Mouse (Mus musculus) intestine, postnatal 0 days (tissue): ENCODE measurements around the gene Celsr2. TPM values are rescaled to one million over a fixed set of nuclear protein-coding genes. Genes with fewer than 3 reads are reported as not detected.

Experiments
- ATAC-seq: fragments of 200-750 bp; cut with Nextera tagmentation; 2 replicates; pipeline ENCODE4 v1.8.0; 2017; ENCODE audit warnings: mild to moderate bottlenecking, moderate TSS enrichment, moderate library complexity
- H3K27ac ChIP-seq: fragments of 300-500 bp; sonication (generic); 2 replicates; pipeline ENCODE4 v1.5.1; 2014; ENCODE audit warnings: mild to moderate bottlenecking, low read depth, low read length, moderate library complexity
- H3K27me3 ChIP-seq: fragments of 300-500 bp; sonication (generic); replicated peaks from 2 replicates; pipeline ENCODE4 v1.6.1; 2014; ENCODE audit warnings: low read length, mixed read lengths; ENCODE audit not compliant: control insufficient read depth, insufficient read depth
- H3K36me3 ChIP-seq: fragments of 300-500 bp; sonication (generic); 2 replicates; pipeline ENCODE4 v1.6.1; 2014; ENCODE audit warnings: mild to moderate bottlenecking, moderate library complexity; ENCODE audit not compliant: control insufficient read depth, insufficient read depth
- H3K4me1 ChIP-seq: fragments of 300-500 bp; sonication (generic); replicated peaks from 2 replicates; pipeline ENCODE4 v1.6.1; 2014; ENCODE audit warnings: antibody characterized with exemption, low read length, mixed read lengths; ENCODE audit not compliant: control insufficient read depth, insufficient read depth
- H3K4me2 ChIP-seq: fragments of 300-500 bp; sonication (generic); replicated peaks from 2 replicates; pipeline ENCODE4 v1.6.1; 2014; ENCODE audit warnings: low read depth, mild to moderate bottlenecking, moderate library complexity
- H3K4me3 ChIP-seq: fragments of 300-500 bp; sonication (generic); 2 replicates; pipeline ENCODE4 v1.5.1; 2014; ENCODE audit warnings: low read depth, low read length
- H3K9ac ChIP-seq: fragments of 300-500 bp; sonication (generic); 2 replicates; pipeline ENCODE4 v1.6.1; 2014; ENCODE audit warnings: mild to moderate bottlenecking, low read depth, low read length
- H3K9me3 ChIP-seq: fragments of 300-500 bp; sonication (generic); 2 replicates; pipeline ENCODE4 v1.6.1; 2016; ENCODE audit warnings: mixed run types; ENCODE audit not compliant: control insufficient read depth
- CTCF ChIP-seq: sonication (generic); IDR thresholded peaks from 2 replicates; pipeline ENCODE4 v1.5.1; 2016; ENCODE audit warnings: low read depth, mild to moderate bottlenecking, control low read depth, antibody characterized with exemption, moderate library complexity
- WGBS: fragments of 180-500 bp; shearing (Covaris S2); extraction: QIAGEN DNeasy Blood & Tissue Kit; methylation state at CpG from one replicate; pipeline ENCODE4 v1.1.7; 2014; 5-methylcytosine and 5-hydroxymethylcytosine counted together
- polyA plus RNA-seq: library from polyadenylated mRNA; unstranded; fragments of >200 nt; fragmentation: Nextera tagmentation; extraction: Ambion mirVana; gene quantifications from 2 replicates; pipeline ENCODE4 v1.2.1, GENCODE M21; 2015

Gene Celsr2
- polyA plus RNA-seq, 1 experiment from 2014 or later, result 0.50 TPM

DNA sequence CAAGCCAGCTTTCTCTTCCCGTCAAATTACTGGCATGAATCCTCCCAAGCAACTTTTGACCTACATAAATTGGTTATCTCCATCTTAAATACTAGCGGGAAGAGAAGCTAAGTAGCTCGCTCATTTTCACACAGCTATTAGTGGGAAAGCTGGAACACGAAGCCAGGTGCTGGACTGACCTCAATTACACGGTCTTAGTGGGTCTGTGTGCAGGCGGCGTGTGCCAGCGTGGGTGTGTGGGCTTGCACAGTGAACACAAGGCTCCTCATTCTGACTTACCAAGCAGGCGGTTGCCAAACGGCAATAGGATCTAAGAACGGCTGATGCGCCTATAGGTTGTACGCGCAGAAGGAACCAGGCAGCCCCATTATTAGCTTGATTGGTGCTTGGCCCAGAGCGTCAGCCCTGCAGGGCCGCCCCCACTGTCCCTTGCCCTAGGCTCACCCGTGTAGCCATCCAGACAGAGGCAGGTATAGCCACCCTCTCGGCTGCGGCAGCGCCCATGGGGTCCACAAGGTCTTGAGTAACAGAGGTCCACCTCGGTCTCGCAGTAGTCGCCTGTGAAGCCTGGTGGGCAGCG is 9.0 kb downstream of the Celsr2 start:
- no peaks in the 10 kb centered on the region for H3K9me3 ChIP-seq
- no peaks in the 10 kb centered on the region for H3K4me1 ChIP-seq
- no peak overlapping the region for H3K27ac ChIP-seq
- no peaks in the 10 kb centered on the region for H3K36me3 ChIP-seq
- H3K4me2 ChIP-seq, result no peak overlapping the region
- TF ChIP-seq CTCF, result no peak
- no peak overlapping the region for H3K4me3 ChIP-seq
- ATAC-seq, result no peak
- no peaks in the 10 kb centered on the region for H3K27me3 ChIP-seq
- WGBS, result 90% methylated on average over 24 of the region's 24 CpGs
- no peak overlapping the region for H3K9ac ChIP-seq

DNA sequence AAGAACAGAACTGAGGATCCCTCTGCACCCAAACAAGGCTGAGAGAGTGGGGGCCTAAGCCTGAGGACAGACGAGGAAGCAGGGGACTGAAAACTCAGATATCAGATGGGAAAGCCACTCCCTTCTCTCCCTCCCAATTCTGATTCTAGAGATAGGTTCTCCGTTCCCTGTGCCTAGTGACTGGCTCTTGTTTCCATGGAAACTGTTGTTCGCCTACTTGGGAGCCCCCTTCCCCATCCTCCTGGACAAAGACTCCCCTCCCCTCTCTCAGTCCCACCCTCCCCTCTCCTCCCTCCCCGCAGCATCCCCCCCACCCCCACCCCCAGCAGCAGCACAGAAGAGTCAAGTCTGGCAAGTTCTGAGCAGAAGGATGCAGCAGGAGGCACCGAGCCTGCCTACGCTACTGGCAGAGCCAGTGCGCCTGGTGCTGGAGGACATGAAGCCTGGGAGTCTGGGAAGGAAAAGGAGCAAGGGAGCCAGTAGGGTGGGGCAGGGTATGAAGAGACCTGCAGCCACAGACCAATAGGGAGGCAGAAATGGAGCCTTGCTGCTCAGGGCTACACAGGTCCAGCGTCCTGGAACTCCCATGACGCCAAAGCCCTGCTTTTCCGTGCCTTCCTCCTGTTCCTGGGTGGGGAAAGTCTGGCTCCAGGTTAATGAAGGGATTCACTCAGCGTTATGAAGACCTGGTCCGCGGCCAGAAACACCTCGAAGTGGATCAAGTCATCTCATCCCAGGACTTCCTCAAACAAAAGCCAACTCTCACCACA is 9.6 kb downstream of the Celsr2 start:
- no peak overlapping the region for H3K4me3 ChIP-seq
- H3K4me2 ChIP-seq, result no peak overlapping the region
- ATAC-seq, result no peak
- 57% methylated on average over 14 of the region's 14 CpGs for WGBS
- H3K27ac ChIP-seq, result no peak overlapping the region
- no peak for TF ChIP-seq CTCF
- no peaks in the 10 kb centered on the region for H3K27me3 ChIP-seq
- no peaks in the 10 kb centered on the region for H3K4me1 ChIP-seq
- H3K36me3 ChIP-seq, result no peaks in the 10 kb centered on the region
- H3K9ac ChIP-seq, result no peak overlapping the region
- no peaks in the 10 kb centered on the region for H3K9me3 ChIP-seq

DNA sequence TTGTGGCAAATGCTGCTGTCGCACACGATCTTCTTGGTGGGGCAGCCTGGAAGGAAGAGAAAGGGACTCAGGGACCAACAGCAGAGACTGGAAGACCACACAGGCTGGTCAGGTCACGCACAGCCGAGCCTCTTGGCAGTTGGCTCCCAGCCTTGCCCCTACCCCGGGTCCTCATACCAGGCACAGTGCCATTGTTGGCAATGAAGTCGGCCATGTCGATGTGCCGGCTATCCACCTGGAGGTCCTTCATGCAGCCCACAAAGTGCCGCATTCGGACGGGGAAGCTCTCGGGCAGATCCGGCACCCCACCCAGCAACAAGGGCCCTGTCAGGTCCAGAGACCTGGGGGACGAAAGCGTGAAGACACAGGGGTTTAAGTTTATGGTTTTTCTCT is 12.8 kb downstream of the Celsr2 start:
- H3K4me3 ChIP-seq, result no peak overlapping the region
- no peaks in the 10 kb centered on the region for H3K36me3 ChIP-seq
- no peak for ATAC-seq
- H3K4me2 ChIP-seq, result no peak overlapping the region
- no peaks in the 10 kb centered on the region for H3K27me3 ChIP-seq
- no peak for TF ChIP-seq CTCF
- no peak overlapping the region for H3K27ac ChIP-seq
- no peak overlapping the region for H3K9ac ChIP-seq
- H3K4me1 ChIP-seq, result no peaks in the 10 kb centered on the region
- 91% methylated on average over 15 of the region's 15 CpGs for WGBS
- no peaks in the 10 kb centered on the region for H3K9me3 ChIP-seq

DNA sequence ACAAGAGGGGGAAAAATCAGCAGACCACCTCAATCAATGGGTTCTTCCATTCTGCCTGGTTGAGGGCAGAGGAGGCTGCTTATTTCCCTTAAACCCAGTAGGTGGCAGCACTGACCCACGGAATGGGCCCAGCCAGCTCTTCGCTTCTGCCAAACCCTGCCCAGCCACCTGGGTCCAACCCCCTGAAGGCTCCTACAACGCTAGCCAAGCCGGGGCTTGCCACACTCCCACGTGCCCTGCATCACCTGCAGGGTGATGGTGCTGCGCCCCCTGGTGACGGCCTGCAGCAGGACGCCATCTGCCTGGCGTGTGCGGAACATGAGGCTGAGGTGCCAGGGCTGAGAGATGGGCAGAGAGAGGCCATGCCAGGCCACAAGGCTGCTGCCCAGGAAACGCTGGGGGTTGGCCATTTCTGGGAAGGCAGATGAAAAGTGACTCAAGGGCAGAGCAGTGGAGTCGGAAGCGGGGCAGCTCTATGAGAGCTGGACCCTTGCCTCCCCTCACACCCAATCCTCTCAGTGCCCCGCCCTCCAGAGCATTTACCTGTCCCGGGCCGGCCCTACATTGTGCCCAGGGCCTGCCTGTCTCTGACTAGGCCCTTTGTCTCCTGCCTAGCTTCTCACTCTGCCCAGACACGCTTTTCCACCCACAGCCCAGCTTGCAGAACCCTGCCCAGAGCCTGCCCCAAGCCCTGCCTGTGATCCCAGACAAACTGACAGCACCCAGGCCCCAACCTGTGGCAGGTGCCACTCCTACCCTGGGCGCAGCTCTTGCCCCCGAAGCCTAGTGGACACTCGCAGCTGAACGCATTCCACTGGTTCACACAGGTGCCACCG is 13.4 kb downstream of the Celsr2 start:
- WGBS, result 35% methylated on average over 22 of the region's 22 CpGs
- peak; percentile 99 for TF ChIP-seq CTCF
- ATAC-seq, result peak; percentile 94
- no peaks in the 10 kb centered on the region for H3K9me3 ChIP-seq
- H3K27ac ChIP-seq, result no peak overlapping the region
- no peak overlapping the region for H3K4me3 ChIP-seq
- no peaks in the 10 kb centered on the region for H3K4me1 ChIP-seq
- H3K27me3 ChIP-seq, result no peaks in the 10 kb centered on the region
- H3K9ac ChIP-seq, result no peak overlapping the region
- H3K4me2 ChIP-seq, result peak overlapping the region; percentile 27
- no peaks in the 10 kb centered on the region for H3K36me3 ChIP-seq

DNA sequence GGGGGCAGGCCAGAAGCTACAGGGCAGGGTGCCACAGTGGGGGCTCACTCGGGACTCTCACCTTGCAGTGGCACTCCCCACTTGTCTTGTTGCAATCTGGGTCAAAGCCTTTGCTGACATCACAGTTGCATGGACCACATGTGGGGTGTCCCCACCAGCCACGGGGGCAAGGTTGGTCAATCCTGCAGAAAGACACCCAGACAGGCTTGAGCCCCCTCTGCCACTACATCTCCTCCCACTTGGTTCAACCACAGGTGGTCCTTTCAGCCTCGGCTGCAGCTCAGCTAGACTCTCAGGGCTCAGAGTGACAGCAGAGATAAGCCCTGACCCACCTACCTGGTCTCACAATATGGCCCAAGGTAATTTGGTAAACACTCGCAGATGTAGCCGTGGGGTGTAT is 14.9 kb downstream of the Celsr2 start:
- Histone ChIP-seq H3K4me3 (no peak overlapping the region), H3K27ac (no peak overlapping the region), H3K36me3 (no peaks in the 10 kb centered on the region), H3K9me3 (no peaks in the 10 kb centered on the region), H3K9ac (no peak overlapping the region), H3K4me2 (no peak overlapping the region), H3K27me3 (no peaks in the 10 kb centered on the region), H3K4me1 (no peaks in the 10 kb centered on the region)
- TF ChIP-seq CTCF, result no peak
- WGBS, result 85% methylated on average over 5 of the region's 5 CpGs
- no peak for ATAC-seq

DNA sequence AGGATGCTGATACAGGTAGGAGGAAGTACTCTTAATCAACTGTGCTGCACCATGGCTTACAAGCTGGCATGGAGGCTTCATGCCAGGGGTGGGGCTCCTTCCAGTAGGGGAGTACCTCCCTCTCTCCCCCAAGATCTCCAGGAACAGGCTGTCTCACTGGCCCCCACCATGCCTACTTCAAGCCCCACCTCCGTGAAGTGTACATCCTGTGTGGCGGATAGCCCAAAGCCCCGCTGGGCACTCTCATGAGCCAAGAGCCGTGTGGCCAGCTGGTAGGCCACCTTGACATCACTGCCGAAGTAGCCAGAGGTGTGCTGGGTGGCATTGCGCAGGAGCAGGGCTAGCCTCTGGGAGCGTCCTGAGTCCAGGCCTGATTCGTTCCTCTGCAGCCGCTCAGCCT is 17.1 kb downstream of the Celsr2 start:
- Histone ChIP-seq H3K27ac (no peak overlapping the region), H3K4me1 (no peaks in the 10 kb centered on the region), H3K4me2 (no peak overlapping the region), H3K9me3 (no peaks in the 10 kb centered on the region), H3K36me3 (no peaks in the 10 kb centered on the region), H3K27me3 (no peaks in the 10 kb centered on the region), H3K4me3 (no peak overlapping the region), H3K9ac (no peak overlapping the region)
- no peak for ATAC-seq
- no peak for TF ChIP-seq CTCF
- 88% methylated on average over 9 of the region's 9 CpGs for WGBS
